Mouse (Mus musculus) heart, adult 9 months (tissue): Measurements from ENCODE around the gene Lrrc74a.
A peak's percentile ranks its signal among the peaks of the same experiment; 100 is the strongest.

Experiments
- DNase-seq, 2 experiments: peaks; one replicate each; pipeline ENCODE4 v3.0.0; 2022; ENCODE audit warnings: low spot score in 2 of 2

The Lrrc74a gene

GRCm38 (mm10) chr12:86734319-86734810 lies at the start of gene Lrrc74a:
TSS of gene Lrrc74a (plus strand) at chr12:86734369.
- DNase-seq, result peak in 1 of 2 experiments; percentile 21

GRCm38 (mm10) chr12:86685275-86685674 lies 48.9 kb upstream of the Lrrc74a start:
- DNase-seq, result no peak

GRCm38 (mm10) chr12:86686551-86687330 lies 47.4 kb upstream of the Lrrc74a start:
- DNase-seq, result no peak

GRCm38 (mm10) chr12:86687445-86687955 lies 46.7 kb upstream of the Lrrc74a start:
- peak in 1 of 2 experiments; percentile 32 for DNase-seq

- DNase-seq, result peak; percentile 54 to 71
Measured at GRCm38 (mm10) chr12:86687971-86688573, 46.1 kb upstream of the Lrrc74a start.

DNA sequence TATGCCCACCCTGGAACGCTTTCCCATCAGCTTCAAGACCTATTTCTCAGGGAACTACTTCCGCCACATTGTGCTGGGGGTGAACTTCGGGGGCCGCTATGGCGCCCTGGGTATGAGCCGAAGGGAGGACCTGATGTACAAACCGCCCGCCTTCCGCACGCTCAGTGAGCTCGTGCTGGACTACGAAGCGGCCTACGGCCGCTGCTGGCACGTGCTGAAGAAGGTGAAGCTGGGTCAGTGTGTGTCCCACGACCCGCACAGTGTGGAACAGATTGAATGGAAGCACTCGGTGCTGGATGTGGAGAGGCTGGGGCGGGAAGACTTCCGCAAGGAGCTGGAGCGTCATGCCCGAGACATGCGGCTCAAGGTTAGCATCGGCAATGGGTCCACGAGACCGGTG lies 45.3 kb upstream of the Lrrc74a start:
- no peak for DNase-seq

GRCm38 (mm10) chr12:86690700-86691485 lies 43.3 kb upstream of the Lrrc74a start:
- DNase-seq, result peak; percentile 54 to 61

- peak; percentile 60 to 75 for DNase-seq
Measured at GRCm38 (mm10) chr12:86692471-86693356, 41.5 kb upstream of the Lrrc74a start.

DNA sequence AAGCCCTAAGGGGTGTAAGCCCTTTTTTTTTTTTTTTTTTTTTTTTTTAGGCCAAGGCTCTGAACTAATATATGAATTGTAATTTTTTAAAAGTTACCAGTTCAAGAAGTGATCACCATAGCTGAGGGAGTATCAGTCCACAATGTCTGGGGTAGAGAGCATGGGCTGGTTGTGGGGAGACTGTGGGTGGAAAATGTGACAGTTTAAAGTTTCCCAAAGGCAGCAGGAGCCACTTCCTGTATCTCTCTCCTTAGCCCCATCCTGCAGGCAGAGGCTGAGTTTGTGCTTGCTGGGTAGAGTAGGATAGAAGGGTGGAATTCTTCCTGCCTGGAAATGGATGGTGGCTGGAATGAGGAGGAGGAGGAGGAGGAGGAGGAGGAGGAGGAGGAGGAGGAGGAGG lies 40.8 kb upstream of the Lrrc74a start:
- DNase-seq, result no peak

DNA sequence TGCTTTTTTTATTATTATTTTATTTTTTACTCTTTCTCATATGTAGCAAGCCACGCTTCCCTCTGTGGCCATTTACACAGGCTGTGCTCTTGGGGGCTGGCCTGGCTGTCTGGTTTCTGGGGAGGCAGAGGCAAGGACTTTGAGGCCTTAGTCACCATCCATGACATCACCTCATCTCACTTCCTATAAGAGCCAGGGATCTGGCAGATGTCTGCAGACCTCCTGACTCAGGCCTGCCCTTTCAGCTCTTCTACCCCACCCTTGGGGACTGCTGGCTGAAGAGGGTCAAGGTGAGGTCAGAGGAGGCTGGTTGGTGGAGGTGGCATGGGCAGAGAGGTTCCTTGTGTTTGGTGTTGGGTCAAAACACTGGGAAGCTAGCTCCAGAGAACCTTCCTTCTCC lies 39.7 kb upstream of the Lrrc74a start:
- DNase-seq, result no peak

DNA sequence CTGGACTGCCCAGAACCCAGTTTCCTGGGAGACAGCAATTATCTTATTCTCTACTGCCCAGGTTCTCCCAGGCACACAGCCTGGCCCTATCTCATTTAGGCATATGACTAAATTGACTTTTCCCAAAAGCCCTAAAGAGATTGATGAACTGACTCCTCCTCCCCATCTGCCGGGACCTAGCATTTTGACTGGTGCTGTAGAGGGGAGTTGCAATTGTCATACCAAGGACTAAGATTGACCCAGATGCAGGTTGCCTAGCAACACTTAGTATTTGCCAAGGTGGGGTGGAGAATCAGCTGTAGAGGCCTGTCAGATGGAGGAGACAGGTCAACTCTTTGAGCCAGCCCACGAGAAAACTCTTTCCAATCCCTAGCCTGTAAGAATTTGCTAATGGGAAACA lies 36.2 kb upstream of the Lrrc74a start:
- no peak for DNase-seq

DNA sequence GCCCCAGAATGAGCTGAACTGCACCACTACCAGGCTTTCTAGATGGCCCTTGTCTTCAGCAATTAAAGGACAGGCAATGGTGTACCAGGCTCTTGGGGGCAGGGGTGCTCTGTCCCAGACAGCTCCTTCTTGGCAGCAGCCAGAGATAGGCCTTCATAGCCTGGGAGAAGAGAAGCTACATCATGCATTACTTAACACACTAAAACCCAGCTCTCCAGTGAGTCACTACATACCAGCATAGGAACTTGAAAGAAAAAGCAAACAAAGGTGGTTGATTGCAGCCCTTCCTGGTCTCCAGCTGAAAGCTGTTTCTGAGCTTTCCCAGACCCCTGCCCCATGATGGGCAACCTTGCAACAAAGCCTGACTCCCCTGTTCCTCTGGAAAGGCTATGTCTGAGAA lies 35.6 kb upstream of the Lrrc74a start:
- no peak for DNase-seq

DNA sequence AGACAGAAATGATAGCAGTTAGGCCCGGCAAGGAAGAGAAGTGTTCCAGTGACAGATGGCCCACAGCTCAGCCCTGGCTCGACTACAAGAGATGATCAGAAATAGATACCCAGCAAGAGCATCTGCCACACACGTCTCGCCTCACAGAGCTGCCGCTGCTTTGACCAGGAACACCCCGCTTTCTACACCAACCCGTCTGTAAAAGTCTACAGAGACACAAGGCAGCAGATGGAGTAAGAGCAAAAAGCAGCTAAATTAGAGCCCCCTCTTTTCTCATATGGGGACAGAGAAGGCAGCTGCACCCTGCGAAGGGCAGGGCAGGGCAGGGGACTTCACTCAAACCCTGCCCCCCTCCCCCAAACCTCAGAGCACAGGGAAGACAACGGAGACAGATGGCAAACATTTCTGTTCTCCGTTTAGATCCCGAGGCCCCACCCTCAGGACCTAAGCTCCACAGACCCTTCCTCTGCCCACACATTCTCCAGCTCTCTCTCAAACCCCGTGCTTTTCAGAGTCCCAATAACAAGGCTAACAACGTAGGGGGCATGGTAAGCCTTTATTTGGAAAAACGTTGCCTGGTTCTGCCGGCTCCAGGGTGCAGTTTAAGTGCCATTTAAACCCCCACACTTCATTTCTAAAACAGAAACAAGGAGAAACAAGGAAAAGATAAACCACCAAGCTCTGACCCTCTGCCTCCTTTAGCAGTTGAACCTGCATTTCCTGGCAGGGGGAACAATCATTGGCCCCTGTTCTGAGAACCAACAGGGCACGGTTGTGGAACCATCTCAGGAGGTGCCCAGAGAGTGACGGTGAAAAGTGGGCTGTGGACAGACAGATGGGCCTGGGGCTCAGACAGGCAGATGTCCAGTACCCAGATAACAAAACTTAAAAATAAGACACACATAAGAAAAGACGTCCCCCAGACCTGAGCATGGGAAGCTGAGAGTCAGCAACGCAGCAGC lies 33.9 kb upstream of the Lrrc74a start:
- DNase-seq, result no peak

DNA sequence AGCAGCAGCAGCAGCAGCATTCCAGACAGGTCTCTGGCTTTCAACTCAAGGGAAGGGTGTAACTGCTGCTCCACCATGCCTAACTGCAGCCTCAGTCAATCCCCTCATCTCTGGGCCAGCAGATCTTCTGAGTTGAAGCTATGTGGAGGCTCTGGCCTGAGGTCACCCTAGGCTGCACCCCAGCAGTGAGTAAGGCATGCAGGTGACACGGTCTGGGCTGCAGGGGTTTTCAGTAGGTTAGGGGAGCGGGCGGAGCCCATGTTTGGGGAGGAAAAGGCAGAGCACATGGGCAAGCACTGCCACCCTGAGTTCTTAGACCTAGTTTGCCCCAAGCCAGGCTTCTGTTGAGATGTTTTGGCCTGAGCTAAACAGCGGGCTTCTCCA lies 33.2 kb upstream of the Lrrc74a start:
- no peak for DNase-seq

DNA sequence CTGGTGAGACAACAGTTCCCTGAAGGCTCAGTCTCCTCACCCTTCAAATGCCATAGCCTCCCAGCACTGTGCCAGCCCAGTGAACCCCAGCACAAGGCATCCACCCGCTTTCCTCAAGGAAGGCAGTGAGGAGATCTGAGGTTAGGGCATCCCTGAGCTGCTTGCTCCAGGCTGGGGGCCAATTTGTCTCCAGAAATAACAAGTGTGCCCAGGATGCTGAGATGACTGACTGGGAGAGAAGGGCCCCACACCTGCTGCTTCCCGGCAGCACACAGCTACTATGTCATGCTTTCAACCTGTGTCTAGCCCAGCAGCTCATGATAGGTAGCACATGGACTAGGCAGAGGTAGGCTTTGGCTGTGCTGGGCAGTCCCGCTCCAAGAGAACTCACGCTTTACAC lies 32.7 kb upstream of the Lrrc74a start:
- DNase-seq, result no peak

DNA sequence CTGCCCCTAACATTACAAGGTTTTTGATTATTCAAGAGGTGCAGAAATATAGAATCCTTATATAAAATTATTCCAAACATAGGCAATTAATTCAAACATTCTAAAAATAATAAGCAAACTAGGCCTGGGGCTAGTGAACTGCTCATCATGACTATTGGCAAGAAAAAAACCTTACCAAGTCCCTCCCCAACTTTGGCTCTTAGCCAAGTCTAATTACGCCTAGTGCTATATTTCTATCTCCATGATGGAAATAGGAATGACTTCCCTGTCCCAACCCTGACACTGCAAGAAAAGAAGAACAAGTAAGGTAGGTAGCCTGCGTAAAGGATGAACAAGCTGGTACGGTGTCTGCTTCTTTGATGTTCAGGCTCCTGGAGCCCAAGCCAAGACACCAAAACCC lies 31.5 kb upstream of the Lrrc74a start:
- DNase-seq, result no peak

- no peak for DNase-seq
Measured at GRCm38 (mm10) chr12:86705843-86706242, 28.3 kb upstream of the Lrrc74a start.

DNA sequence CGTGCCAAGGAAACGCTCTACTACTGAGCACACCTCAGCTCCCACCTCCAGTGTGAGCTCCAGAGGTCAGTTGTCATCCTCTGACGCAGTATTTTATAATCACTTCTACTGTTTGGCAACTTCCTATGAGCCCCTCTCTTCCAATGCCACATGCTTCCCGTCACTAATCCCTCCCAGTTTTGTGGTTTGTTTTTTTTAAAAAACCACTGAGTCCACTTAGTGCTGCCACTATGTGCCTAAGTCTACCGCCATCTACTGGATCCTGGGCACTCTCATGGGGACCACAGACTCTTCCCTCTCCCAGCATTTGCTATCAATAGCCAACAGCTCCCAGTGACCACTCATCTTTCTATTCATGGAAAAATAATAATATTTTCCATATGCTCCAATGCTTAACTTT lies 20.1 kb upstream of the Lrrc74a start:
- no peak for DNase-seq

DNA sequence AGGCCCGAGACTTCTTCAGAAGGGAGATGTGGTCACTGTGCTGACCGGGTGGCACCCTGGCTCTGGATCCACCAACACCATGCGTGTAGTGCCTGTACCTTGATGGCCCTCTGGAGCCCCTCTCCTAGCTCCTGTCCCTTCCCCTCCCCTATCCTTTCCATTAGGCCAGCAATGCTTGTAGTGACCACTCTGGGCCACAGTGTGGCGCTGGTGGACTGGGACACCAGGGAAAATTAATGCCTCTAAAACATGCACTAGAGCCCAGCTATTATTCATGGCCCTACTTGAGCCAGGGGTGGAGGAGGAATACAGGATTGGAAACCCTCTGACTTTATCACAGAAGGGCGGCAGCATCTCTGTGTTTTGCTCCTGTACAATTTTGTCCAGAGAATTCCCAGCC lies 18.8 kb upstream of the Lrrc74a start:
- DNase-seq, result peak; percentile 44 to 54

- no peak for DNase-seq
Measured at GRCm38 (mm10) chr12:86716962-86717361, 17.2 kb upstream of the Lrrc74a start.
